Mouse (Mus musculus): ENCODE measurements at regions not wholly inside any gene's neighbourhood (a gene's known extent, or its start where the extent isn't known, plus 50 kb on each side); places are given as distances from the start of the nearest gene placed in this dataset.

- DNase-seq (ENCODE audit: low spot score) = no peak
Observed at GRCm38 (mm10) chr5:12222622-12223021, 160.6 kb upstream of the Sema3d start.

- DNase-seq (ENCODE audit: low spot score) = no peak
Observed at GRCm38 (mm10) chr5:12233377-12234096, 149.6 kb upstream of the Sema3d start.

- DNase-seq (ENCODE audit: low spot score) = no peak
Observed at GRCm38 (mm10) chr5:12243179-12243805, 139.9 kb upstream of the Sema3d start.

GRCm38 (mm10) chr5:12293685-12294084 lies 89.5 kb upstream of the Sema3d start:
- no peak for DNase-seq (ENCODE audit: low spot score)

- no peak for DNase-seq (ENCODE audit: low spot score)
Observed at GRCm38 (mm10) chr5:12297331-12297730, 85.9 kb upstream of the Sema3d start.

- no peak for DNase-seq (ENCODE audit: low spot score)
Observed at GRCm38 (mm10) chr5:12301833-12302808, 81.1 kb upstream of the Sema3d start.

- no peak for DNase-seq (ENCODE audit: low spot score)
Observed at GRCm38 (mm10) chr5:12309408-12309807, 73.8 kb upstream of the Sema3d start.

- DNase-seq (ENCODE audit: low spot score) = no peak
Observed at GRCm38 (mm10) chr5:12332648-12333305, 50.4 kb upstream of the Sema3d start.
